Mouse (Mus musculus) ovary, postnatal 10 days (tissue): ENCODE data around the gene Copa.

Experiments
- DNase-seq: peaks from one replicate; pipeline ENCODE4 v3.0.0; 2022; ENCODE audit warnings: low spot score

Gene Copa

DNA sequence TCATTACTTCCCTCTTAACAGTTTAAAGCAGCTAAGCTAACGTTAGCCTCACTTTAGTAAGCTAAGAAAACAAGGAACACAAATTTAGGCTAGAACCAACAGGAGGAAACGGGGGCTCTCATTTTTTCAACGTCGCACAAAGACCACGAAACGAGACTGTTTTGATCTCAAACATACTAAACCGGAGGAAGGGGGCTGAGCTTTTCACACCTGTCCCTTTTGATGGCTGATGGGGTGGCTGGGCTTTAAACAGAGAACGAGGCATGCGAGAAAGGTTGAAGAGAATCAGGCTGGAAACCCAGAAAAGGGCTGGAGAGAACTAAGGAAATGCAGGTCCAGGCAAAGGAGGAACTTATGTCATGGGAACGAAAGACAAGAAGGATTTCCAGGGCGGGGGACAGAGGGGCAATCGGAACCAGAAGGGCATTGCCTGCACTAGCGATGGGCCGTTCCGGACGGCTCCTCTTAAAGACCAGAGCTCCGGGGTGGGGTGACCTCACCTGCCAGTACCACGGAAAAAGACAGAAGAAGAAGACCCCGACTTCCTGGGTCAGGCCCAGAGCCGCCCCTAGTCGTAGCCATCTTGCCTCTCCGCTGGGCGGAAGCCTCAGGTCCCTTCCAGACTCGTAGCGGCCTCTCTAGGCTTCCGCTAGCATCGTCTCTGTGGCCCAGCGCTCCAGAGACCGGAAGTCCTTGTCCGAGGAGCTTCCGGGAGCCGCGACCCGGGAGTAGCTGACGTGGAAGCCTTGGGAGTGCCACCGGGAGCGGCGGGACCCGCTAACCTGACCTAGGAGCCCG lies at the start of gene Copa, which contains the start of gene Ncstn:
TSS of gene Copa (plus strand) at position 429 of the 798 bp plus-strand sequence.
TSS of gene Ncstn (minus strand) at position 695 of the 798 bp plus-strand sequence.
- DNase-seq = peak; percentile 82

DNA sequence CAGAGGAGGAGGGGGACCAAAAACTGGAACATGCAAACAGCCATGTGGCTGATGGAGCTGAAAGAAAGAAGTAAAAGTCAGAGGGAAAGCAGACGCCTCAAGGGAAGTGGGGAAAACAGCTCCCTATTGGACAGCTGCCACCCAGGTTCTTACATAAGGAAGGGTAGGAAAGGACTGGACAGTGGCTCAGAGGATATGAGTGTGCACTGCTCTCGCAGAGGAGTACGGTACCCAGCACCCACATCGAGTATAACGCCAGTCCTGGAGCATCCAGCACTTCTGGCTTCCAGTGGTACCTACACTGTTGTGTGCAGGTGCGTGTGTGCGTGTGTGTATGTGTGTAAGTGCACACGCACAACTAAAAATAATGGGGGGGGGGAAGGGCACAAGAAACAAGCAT lies 35.9 kb upstream of the Copa start:
- DNase-seq = no peak

DNA sequence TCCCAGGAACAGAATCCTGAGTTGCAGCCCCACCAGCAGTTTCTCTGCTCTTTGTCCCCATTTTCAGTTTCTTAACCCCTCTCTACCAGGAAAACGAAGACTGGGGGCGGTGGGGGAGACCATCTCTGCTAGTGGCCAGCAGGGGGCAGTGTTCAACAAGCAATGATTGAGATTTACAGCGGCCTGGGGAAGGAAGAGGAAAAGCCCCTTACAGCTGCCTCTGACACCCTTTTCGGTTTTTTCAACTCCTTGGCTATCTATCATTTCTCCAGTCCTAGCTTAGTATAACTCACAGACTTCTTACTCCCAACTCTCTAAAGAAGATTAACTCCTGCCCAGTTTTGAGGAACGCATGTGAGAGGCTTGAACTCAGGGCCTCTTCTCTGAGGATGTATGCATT lies 35.4 kb upstream of the Copa start:
- DNase-seq = peak; percentile 53

DNA sequence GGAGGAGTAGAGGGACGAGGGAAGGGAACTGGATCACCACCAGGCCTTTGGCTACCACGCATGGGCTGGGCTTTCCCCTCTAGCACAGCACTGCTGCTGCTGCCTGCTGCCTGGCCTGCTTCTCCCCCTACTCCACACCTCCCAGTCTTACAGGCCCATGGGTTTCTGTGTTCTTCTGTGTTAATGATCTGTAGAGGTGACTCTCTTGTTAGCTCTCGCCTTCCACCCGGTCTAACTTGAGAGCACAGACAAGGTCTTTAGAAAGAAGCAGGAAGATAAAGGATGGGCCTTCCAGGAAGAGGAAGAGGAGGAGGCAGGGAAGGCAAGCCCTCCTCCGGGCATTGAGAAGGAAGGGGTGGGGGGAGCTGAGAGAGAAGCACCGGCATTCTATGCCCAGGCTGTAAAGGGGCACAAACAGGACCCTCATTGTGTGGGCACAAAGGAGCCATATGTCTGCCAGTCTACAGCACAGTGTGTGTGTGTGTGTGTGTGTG lies 34.0 kb upstream of the Copa start:
- no peak for DNase-seq

DNA sequence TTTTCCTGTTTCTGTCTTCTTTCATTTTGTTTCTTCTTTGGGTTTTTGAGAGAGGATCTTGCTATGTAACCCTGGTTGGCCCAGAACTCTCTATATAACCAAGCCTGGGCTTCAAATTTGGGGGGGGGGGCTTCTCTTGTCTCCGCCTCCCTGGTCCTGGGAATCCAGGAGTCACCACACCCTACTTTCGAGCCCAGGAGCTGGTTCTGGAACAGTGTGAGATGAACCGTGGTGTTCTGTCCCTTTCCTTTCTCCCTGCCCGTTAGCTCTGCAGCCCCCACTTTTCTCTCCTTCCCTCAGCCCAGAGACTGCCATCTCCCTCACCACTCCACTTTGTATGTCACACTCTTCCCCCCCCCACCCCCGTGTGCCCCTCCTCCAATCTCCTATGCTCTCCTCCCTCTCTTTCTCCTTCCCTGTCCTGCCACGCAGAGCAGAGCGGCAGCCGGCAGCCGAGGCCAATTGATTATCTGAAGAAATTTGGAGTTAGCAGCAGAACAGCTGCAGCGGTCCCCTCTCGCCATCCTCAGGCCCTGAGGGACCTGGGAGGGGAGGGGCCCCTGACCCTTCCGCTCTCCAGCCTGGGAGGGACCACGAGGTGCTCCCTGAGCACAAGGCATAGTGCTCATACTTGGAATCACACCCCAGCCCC lies 33.1 kb upstream of the Copa start:
- no peak for DNase-seq

DNA sequence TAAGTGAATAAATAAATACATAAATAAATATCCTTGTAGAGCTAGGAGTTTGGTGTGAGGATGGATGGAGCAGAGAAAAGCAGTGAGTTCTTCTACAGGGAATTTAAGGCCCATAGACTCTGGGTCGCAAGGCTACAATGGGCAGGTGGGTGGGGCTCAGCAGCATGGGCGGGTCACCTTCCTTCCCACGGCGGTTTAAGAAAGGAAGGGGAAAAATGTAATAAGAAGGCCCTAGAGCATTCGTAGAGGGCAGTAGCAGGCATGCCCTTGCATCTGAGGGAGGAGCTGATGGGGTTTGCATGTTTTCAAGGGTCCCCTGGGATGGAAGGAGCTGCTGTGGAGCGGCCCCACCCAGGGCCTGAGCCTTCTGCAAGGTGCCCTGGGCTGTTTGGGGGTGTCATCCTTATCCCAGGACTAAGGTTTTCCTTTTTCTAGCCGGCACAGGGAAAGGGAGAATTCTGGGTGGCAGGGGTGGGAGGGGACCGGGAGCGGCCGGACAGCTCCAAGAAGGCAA lies 29.5 kb upstream of the Copa start:
- no peak for DNase-seq

DNA sequence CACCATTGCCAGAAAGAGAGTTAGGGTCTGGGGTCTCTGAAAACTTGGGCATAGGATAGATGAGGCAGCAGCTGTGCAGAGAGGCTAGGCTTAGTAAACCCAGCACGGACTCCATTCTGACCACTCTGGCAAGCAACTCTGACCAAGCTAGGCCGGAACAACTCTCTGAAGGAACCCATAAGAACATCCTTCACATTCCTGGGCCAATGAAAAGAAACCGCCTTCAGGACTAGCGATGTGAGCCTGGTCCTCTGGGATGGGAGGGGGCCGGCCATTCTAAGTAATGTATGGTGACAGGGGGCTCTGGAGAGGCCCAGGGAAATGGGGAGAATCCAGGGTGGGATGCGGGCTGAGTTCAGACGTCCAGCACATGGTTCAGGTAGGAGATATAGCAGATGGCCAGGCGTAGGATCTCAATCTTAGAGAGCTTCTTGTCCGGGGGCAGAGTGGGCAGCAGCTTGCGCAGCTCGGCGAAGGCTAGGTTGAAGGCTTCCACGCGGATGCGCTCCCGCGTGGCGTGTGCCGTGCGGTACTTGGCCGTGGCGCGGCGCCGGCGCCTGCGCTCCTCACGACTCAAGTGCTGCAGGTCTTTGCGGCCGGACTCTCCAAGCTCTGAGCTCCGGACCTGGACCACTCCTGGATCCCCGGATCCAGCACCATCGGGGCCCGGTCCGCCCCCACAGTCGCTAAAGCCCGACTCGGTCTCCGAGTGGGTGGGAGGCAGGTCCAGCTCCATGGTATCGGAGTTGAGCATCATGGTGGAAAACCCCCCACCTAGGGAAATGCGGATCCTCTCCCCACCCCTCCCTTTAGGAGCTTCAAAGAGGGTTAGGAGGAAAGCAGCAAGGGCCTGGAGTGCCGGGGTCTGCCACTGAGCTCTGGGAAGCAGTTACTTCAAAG lies 28.5 kb upstream of the Copa start:
- no peak for DNase-seq

DNA sequence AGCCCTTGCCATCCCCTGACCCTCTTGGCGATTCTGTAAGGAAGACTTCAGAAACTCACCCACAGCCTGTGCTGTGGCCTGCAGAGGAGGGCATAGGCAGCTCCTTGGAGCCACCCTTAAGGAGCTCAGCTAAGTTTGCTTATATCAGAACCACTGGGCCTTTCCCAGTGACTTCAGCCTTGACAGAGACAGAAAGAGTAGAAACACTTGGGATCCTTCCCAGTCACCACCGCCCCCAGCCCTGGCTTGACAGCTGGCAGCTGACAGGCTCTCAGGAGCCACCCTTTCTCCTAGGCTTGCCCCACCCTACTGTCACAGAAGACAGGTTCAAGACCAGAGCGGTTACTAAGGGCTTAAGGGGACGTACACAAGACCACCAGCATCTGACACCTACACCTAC lies 26.1 kb upstream of the Copa start:
- DNase-seq = no peak

DNA sequence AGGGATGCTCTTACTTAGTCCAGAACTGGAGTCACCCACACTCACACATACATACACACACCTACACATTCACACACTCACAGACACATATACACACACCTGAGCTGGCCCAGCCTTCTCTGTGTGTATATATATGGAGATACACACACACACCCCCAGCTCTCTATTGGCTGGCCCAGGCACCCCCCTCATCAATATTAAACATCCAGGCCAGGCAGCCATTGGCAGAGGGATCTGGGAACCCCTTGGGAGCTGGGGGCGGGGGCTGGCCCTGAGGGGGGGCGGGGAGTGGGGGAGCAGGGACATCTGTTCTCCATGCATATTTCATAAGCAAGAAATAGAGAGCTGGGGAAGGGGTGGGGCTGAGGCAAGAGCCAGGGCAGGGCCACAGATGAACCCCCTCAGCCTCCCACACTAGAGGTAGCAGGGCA lies 24.8 kb upstream of the Copa start, which contains the start of gene Nhlh1:
TSS of gene Nhlh1 (minus strand) at position 83 of the 431 bp plus-strand sequence.
- DNase-seq = no peak

DNA sequence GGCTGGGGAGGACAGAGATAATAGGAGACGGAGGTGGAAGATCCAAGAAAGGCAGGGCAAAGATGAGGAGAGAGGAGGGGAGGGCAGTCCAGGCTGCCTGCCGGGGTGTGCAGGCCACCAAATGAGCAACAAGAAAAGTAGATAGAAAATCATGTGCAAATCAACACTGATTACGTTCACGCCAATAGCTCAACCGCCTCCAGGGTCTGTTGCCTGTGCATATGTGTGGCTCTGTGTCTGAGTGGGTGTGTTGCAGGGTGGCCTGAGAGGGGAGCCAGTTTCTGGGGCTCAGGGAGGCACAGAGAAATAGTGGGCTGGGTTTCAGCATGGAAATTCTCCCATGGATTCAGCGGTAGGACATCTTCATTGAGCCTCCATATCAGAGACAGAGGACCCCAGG lies 24.0 kb upstream of the Copa start:
- no peak for DNase-seq

DNA sequence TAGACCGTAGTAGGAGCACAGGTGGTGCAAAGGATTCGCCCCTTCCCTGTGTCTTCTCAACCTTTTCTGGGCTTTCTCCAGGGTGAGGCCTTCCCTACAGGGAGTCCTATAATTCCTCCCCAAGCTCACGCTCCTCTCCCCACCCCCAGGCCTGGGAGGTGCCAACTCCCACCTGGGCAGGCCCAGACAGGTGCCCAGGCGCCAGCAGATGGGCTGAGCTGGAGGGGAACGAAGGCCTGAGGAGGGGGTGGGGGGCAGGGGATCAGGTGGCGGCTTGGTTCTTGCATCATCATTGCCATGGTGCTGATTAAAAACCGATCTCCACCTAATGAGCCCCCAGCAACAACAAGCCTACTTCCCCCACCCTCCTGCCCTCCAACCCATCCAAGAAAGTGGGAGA lies 23.5 kb upstream of the Copa start:
- DNase-seq = no peak

DNA sequence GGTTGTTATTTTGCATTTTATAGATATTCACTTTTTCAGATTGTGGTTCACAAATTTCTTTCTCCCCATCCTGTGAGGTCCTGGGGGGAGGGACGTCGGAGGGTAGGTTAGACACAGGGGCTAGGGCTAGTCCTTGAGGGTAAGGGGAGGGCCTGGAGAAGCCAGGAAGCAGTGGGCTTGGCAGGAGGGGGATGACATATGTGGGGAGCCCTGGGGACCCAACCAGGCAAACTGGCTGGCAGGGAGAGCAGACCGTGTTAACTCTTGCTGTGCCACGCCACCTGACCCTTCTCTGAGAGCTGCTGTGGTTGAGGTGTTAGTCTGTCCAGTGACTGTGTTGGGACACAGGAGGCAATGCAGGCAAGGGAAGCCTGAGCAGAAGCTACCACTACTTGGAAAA lies 21.7 kb upstream of the Copa start:
- no peak for DNase-seq

DNA sequence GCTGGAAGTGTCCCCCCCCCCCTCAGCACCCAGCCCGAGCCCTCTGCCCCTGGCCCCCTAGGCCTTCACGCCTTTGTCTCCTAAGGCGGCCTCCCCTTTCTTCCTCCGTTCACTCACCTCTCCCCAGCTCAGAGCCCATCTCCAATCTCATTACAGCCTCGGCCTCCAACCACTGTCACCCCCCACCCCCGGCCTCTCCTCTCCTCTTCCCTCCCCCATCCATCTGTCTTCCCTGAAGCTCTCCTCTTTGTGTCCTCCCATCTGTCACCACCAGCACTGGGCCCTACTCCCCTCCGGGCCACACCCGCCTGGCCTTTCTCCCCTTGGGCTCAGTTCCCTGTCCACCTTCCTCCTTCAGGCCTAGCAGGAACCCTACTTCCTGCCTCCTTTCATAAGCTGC lies 21.1 kb upstream of the Copa start:
- DNase-seq = no peak

DNA sequence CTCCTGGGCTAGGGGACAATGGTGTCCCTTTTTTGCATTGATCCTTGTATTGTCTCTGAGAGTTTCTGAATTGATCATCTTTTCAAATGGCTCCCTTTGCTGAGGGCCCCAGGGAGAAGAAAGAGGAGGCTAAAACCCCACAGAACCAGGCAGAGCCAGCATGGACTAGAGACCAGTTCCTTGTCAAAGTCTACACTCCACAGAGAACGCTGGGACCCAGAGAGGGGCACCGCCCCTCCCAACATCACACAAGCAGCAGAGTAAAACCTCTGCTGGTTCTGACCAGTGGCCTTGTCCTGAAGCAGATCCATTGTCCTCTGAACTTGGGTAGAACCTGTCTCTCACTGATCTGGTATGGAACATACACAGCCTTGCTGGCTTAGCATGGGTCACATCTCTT lies 20.2 kb upstream of the Copa start:
- no peak for DNase-seq

DNA sequence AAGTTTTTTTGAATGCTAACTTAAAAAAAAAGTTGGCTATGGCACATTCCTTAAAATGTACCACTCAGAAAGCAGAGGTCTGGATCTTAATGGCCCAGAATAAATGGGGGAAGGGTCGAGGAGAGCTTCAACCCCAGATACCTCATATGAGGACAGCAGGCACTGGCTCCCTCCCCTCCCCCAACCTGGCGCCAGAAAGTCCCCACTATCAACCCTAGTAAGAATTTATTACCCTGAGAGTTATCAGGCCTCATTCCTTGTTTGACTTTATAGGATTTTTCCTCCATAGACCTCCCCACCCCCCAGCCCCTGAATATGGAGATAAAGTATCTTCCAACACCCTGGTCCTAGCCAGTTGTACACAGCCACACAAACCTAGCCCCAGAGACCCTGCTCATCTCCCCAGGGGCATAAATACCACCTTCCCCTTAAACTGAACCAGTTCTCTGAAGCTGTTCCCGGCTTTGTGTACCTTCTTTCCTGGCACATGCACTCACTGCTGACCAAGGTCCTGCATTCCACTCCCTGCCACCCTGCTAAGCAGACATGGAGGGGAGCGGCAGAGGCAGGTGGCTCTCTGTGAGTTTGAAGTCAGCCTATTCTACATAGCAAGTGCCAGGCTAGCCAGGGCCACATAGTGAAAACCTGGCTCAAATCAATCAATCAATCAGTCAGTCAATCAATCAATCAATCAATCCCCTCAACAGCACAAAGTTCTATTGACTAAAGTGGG lies 18.9 kb upstream of the Copa start:
- no peak for DNase-seq

DNA sequence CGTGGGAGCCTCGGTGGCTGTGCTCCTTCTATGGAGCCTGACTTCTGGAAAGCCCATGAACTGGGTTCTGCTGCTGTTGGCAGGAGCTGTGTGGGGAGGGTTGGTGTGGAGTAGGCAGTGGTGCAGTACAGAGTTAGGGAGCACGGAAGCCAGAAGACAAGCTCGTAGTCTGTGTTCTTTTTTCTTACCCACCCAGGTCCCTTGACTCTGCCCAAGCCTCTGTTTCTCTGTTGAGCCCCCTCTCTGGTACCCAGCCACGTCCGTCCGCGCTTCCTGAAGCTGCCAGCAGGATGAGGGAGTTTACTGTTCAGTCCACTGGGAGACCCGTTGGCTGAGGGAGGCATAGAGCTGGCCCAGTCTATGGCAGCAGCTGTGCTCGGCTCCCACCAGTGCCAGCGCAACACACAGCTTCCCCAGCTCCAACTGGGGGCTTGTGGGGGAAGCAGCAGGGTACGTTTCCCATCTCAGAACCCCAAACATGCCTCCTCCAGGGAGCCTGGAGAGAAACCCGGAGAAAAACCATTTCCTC lies 17.7 kb upstream of the Copa start:
- no peak for DNase-seq

DNA sequence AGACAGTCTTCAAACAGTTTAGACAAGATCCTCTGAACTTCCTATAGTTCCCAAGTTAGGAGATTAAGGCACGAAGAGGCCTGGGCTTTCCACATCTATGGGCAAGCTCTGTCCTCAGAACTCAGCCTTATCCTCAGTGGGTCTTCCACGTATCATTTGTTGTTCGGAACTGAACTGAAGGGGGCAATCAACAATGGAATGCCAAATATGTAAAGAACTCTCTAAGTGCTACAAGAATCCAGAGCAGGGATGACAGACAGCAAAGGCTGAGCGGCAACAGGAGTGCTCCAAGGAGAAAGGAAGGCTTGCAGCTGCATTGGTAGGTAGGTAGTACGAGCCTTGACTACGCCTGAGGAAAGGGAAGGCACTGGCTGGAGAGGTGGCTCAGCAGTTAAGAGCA lies 12.1 kb upstream of the Copa start:
- DNase-seq = no peak

DNA sequence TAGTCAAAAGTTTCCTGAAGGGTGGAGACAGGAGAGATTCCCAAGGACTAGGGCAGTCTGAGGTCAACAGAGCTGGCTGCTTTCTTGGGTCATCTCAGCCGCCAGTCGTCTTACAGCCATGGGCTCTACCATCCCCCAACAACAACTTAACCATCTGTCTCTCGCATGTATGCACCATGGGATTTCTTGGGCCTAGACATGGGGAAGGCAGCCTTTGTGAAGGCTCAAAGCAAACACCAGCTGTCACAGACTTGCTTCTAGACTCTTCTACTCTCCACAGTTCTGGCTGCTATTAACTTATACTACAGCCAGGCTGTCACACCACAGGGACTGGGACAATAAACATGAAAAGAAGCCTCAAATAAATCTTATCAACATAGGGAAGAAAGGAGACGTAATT lies 10.8 kb upstream of the Copa start:
- no peak for DNase-seq

DNA sequence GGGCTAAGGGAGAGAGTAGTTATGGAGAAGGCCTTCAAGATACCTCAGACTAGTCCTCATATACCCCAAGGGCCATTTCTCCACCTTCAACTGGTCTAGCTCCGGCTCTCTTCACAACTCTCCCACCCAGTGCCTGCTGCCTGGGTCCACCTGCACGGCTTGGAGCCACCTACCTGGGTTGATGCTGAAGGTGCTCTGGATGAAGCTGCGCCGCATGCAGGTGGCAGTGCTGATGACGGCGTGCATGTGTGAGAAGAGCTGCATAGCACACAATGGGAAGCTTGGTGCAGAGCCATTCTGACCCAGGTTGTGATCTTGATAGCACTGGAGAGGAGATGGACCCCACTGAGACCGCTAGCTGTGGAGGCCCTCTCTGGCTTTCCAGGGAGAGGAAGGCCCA lies 9.7 kb upstream of the Copa start:
- no peak for DNase-seq

DNA sequence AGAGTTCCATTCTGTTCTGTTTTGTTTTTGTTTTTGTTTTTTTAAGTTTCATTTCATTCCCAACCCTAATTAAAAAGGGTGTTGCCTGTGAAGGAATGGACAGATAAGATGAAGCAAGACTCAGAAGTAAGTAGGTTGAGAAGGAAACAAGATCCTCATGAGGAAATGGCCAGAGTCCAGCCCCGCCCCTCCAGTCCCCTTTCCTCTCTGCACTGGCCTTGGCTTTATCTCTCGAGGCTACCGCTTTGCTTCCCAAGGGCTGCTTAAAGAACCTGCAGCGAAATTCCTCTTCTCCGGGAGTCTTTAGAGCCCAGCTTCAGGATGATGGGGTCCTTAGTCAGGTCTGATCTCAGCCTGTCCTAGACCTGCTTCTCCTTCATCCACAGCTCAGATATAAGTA lies 4.3 kb upstream of the Copa start:
- DNase-seq = no peak

DNA sequence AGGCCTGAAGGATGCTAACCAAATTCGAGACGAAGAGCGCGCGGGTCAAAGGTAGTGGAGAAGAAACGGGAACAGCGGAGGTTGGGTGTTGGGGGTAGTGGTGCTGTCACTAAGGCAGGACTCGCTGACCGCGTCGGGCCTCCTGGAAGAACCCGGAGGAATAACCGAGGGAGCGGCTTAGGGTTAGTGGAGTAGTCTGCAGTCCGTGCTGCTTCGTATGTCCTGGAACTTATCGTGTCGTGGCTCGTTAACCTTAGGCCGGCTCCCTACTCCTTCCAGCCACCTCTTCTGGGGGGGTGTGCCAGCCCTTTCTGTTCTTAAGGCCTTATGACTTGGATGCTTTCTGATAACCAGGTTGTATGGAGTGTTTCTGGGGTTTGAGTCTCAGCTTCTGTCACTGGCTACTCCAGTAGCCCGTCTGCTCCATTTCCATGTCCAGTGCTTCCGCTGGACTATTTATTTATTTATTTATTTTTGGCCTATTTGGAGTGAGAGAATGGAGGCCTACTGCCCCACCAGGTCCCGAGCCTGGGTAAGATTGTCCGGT lies 643 bp downstream of the Copa start:
- no peak for DNase-seq
